Mouse (Mus musculus) left cerebral cortex, adult 2 months (tissue): ENCODE data around the gene Pde4d. TPM values are rescaled to one million over a fixed set of nuclear protein-coding genes. Genes with fewer than 3 reads are reported as not detected.

Experiments used
- DNase-seq, 2 experiments: peaks; one replicate each; pipeline ENCODE4 v3.0.0; 2021 to 2022; ENCODE audit warnings: low spot score in 2 of 2, mixed read lengths in 1 of 2; ENCODE audit errors: extremely low spot score in 1 of 2
- H3K27ac ChIP-seq: fragments of 200-600 bp; 2 replicates; pipeline ENCODE4 v1.8.1; 2022
- H3K4me3 ChIP-seq: fragments of 200-600 bp; 2 replicates; pipeline ENCODE4 v1.8.1; 2022
- CTCF ChIP-seq: fragments of 200-600 bp; IDR thresholded peaks from 2 replicates; pipeline ENCODE4 v1.8.1; 2022; ENCODE audit warnings: antibody characterized with exemption, mild to moderate bottlenecking, moderate library complexity
- intact Hi-C: fragments of 180-260 bp; cut with DNase I; formaldehyde crosslinking; loops from one replicate; pipeline ENCODE4 v1.15.1; 2025
- total RNA-seq, 2 experiments: library from RNA; stranded (reverse); gene quantifications; 2 replicates each; pipeline ENCODE4 v1.2.3; 2021

Pde4d gene
- total RNA-seq, 2 experiments from 2014 or later = 116 to 121 TPM

DNA sequence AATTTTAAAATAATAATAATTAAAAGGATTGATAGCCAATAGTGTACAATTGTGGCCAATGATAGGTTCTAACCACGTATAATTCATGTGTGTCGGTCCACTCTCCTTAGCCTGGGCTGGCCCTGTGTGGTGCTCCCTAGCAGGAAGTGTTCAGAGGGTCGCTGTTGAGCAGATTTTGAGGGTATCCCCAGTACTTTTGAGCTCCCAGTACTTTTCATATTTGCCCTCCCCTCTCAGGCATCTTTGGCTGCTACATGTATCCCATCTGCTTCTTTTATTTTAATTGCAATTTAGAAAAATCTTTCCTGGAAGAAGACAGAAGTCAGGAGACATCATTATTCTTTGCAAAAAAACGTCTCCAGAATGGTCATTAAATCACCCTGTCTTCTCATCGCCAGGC lies 1119.7 kb downstream of the Pde4d start:
- no peak for DNase-seq
- TF ChIP-seq CTCF = no peak
- H3K4me3 ChIP-seq = no peak overlapping the region
- H3K27ac ChIP-seq = peak overlapping the region; percentile 75
- intact Hi-C loops = no loop called here

DNA sequence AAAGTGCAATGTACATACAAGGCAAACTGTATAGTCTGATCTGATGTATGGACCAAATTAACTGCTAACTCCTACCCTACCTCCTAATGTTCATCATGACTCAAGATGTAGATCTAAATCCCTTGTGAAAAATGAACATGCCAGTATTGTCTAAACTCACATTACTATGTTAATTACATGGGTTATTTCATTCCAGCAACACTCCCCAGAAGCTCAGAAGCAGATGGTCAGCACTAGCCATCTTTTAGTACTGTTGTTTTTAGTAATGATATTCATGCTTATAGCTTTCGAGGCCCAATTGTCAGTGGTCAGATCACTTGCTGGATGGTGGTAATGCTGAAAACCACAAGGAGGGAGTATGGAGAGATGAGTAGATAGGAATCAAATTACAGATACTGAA lies 1127.0 kb downstream of the Pde4d start:
- no peak for DNase-seq
- intact Hi-C loops = no loop called here
- no peak overlapping the region for H3K27ac ChIP-seq
- no peak for TF ChIP-seq CTCF
- no peak overlapping the region for H3K4me3 ChIP-seq

DNA sequence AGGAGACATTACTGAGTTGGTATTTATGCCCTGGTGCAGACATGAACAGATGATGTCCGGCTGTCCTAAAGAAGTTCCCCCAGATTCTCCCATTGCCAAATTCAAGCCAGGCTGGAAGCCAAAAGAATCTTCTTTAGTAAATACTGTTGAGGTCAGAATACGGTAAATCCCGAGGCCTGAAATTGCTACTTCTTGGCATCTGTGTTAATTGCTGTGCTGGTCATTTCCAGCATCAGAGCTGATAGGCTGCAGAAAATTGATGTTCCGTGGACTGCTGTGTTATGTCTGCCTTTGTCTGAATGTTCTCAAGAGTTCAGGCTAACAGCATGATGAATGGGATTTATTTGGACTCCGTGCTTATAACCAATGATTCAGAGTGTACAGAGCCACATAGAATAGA lies 1127.7 kb downstream of the Pde4d start:
- intact Hi-C loops = no loop called here
- no peak for DNase-seq
- Histone ChIP-seq H3K27ac (no peak overlapping the region), H3K4me3 (no peak overlapping the region)
- no peak for TF ChIP-seq CTCF

DNA sequence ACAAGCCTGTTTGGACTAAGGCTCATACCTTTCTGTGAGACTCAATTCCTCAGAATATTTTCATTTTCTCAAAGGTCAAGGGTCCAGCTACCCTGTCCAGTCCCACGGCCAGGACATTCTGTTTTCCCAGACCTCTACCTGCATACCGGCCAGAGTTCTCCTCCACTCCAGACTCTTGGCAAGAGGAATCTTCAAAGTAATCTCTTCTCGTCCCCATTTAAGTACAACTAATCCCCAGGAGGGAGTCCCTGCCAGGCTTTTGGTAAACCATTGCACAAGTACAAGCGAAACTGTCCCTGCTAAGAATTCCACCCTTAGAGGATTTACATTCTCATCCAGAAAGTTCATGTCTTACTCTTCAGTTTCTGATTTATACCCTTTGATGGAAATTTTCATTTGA lies 1128.2 kb downstream of the Pde4d start:
- DNase-seq = no peak
- intact Hi-C loops = no loop called here
- Histone ChIP-seq H3K4me3 (no peak overlapping the region), H3K27ac (no peak overlapping the region)
- TF ChIP-seq CTCF = no peak

DNA sequence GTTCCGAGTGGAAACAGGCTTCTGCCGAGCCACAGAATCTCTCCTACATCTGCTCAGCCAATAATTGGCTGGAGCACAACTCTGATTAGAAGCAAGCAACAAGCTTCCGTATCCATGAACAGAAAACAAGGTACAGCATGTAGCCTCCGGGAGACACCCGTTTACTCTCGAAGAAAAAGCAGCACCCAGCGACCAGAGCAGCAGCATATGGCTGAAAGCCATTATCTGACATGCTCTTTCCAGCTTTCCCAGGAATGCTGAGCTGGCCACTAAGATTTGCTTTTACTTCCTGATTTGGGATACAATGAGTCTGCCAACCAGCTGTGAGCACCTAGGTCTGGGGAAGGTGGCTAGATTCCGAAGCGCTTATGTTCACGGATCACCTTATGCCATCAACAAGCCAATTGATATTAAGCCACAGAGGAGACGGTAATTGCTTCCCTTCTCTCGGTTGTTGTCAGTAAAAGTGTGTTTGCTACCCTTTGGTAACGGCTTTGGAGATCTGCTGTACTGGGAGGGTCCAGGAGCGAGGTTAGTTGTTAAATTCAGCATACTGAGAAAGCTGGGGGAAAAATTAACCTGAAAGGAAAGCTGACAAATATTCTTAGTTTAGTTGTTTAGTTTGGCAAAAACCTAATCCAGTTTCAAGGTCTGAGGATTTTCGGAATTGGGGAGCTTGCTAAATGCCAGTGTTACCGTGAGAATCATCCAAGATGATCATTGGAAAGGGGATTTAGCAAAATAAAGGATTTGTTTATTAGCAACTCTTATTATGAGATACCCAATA lies 1131.7 kb downstream of the Pde4d start:
- intact Hi-C loops = no loop called here
- Histone ChIP-seq H3K27ac (no peak overlapping the region; the same call in 1 of the 2 replicates), H3K4me3 (peak overlapping the region; percentile 2; the same call in 1 of the 2 replicates)
- no peak for TF ChIP-seq CTCF
- DNase-seq = no peak

DNA sequence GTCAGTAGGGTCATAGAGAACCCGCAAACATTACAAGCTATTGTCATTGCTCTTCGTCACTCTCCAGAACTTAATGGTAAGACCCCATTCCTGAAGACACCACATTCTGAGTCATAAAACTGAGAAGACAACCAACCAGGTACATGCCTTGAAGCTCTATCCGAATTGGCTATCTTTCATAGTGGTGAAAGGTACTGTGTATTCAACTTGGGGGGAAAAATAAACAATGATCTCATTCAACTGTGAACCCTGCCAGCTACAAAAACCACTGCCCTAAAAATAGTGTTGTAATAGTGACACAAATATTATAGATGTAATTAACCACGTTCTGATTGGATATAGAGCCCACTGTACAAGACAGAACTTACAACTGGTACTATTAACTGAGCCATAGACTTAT lies 1140.3 kb downstream of the Pde4d start:
- Histone ChIP-seq H3K27ac (no peak overlapping the region), H3K4me3 (no peak overlapping the region)
- no peak for DNase-seq
- TF ChIP-seq CTCF = no peak
- intact Hi-C loops = no loop called here

DNA sequence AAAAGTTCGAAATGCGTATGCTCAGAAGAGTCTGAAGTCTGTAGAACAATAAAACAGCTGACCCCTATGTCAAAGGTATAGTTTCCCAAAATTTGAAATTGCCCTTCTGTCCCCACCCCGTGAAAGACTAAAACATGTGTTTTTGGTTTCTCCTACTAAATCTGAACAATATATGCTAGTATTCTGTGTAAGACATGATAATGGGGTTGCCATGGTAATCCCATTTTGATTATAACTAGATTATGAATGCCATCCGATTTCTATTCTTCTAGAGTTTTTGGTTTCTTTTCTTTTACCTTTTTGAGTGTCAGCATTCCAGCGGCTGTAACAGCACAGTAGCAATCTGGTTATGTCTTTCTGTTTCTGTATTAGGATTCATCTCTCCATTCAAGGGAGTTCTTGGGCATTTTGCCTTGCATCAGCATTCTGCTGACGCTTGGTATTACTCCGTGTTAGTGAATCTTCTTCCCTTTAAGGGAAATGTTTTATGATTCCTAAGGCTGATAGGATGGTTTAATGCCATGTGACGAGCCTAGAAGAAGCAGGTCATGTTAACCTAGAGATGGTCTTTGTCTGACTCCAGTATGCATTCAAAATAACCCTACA lies 1142.5 kb downstream of the Pde4d start:
- TF ChIP-seq CTCF = no peak
- intact Hi-C loops = no loop called here
- H3K27ac ChIP-seq = no peak overlapping the region
- no peak for DNase-seq
- H3K4me3 ChIP-seq = no peak overlapping the region

DNA sequence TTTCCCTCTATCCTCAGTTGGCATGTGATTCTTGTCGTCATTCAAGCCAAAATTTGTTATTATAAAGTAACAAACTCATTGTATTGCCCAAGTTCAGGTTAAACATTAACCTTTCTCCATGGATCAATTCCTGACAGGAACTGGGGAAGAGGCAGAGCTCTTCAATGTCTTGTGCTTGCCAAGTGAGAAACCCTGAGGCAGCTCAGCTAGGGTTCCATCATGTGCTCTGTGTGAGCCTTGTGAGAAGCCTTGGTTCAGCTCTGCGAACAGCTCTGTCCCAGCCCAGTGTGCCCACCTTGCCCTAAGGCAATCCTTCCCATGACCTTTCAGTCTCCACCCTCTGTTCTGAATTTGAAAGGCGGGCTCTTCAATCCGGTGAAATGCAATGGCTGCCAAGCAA lies 1150.0 kb downstream of the Pde4d start:
- intact Hi-C loops = no loop called here
- DNase-seq = no peak
- H3K4me3 ChIP-seq = no peak overlapping the region
- no peak for TF ChIP-seq CTCF
- H3K27ac ChIP-seq = no peak overlapping the region

DNA sequence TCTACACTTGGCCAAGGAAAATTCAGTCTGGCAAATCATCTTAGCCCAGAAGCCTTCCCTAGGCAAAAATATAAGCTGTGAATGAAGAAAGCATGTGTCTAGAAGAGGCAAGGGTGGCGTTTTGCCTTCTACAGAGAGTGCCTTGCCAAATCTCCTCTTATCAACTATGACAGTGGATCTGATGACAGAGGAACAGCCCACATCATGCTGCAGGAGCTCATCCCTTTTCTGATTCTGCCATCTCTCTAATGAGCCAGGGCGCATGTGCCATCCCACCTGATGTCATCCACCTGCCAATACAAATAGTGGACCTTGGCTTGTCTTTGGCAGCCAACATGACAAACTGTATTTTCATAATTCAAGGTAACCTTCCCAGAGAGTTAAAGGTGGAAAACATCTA lies 1154.3 kb downstream of the Pde4d start:
- Histone ChIP-seq H3K4me3 (no peak overlapping the region), H3K27ac (no peak overlapping the region)
- DNase-seq = no peak
- intact Hi-C loops = no loop called here
- no peak for TF ChIP-seq CTCF

DNA sequence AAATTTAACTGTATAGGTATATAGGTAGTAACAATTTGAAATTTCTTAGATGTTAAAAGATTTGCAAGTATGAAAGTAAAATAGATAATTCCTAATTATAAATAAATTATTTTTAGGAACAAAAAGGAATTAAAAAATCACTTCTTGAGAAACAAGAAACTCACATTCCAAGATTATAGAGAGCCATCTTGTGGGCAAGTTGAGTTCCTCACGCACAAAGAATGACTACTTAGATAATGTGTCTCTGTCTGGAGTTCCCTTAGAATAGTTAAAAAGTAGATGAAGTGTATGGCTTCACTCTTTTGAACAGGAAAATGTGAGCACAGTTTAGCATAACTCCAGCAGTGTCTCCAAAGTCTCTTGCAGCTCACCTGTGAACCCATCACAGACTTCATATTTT lies 1155.4 kb downstream of the Pde4d start:
- DNase-seq = no peak
- peak; percentile 54 for TF ChIP-seq CTCF
- intact Hi-C loops = no loop called here
- H3K27ac ChIP-seq = no peak overlapping the region
- no peak overlapping the region for H3K4me3 ChIP-seq

DNA sequence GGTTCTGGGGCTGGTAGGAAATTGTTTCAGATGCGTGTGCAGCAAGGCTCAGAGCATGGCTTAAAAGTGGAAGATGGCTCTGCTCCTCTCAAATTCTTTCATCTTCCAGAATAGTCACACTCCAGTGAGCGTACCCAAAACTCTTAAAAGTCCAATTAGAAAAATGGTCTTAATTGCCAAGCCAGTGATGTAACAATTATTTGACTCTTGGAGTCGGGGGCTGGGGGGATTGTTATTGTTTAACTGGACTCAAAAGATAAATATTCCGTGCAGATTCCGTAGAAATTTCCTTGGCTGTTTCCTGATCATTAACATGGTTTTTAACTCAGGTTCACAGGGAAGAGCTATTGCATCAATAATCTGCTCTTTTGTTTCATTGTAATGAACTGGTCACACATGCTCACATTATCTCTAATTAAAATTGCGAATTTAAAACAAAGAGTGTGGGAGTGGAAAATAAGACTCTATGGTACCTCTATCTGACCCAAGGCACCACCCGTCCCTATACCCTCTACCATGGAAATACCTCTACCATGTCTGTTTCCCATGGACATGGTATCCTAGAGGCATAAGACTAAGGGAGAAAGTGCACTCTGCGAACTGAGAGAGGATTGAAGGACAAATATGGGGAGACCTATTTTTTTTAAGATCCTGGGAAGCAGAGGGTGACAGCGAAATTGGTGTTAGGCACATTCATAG lies 1159.5 kb downstream of the Pde4d start:
- TF ChIP-seq CTCF = no peak
- no peak for DNase-seq
- no peak overlapping the region for H3K4me3 ChIP-seq
- no peak overlapping the region for H3K27ac ChIP-seq
- intact Hi-C loops = loop anchor here (2.0 kb wide), 2 partner anchors 50 to 266 kb away; no protein-coding TSS in a partner anchor

DNA sequence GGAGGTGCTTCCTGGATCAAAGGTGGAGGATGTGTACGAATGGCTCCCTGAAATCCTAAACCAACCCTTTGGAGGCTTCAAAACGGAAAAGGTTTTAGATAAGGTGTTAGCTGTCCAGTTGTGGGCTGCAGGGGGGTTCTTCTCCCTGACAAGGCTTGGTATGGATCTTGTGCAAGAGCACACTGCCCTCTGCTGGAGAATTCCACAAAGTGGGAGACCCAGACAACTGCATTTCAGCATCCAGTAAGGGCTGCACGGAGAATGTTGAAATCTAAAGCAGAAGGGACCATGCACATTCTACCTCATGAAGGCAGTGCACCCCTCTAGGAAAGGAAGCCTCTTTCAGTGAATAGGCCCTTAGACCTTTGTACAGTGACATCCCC lies 1160.0 kb downstream of the Pde4d start:
- H3K27ac ChIP-seq = no peak overlapping the region
- DNase-seq = peak; percentile 39 to 58
- intact Hi-C loops = loop anchor here (2.0 kb wide), 3 partner anchors 51 to 381 kb away; no protein-coding TSS in a partner anchor
- TF ChIP-seq CTCF = peak; percentile 87
- H3K4me3 ChIP-seq = no peak overlapping the region
